In genomic region chr1:159390049-159390448, GRCm38 (mm10) we compare ENCODE assay signal across 8 mouse cellular contexts.
DNase-seq lines count a peak whose midpoint lies in the region; TF ChIP-seq lines count a peak whose summit lies in the region.

No protein-coding gene starts in this region.

- peak; percentile 85 for TF ChIP-seq CTCF in lung, adult 2 months (IDR thresholded peaks at IDR 0.05; ENCODE audit: insufficient read depth, low read length)

- H3K4me1 ChIP-seq in lung, adult 2 months (ENCODE audit: control insufficient read depth, insufficient read depth, low read length), result no peaks in the 10 kb centered on the region

- WGBS in large intestine, adult 2 months, result 28% methylated on average over 14 of the region's 14 CpGs
- WGBS in lung, adult 2 months, result 23% methylated on average over 14 of the region's 14 CpGs

- TF ChIP-seq POLR2A in lung, adult 2 months (IDR thresholded peaks at IDR 0.05; ENCODE audit: borderline replicate concordance, extremely low read depth, low read depth, low read length), result no peak

- H3K4me3 ChIP-seq in lung, adult 2 months (replicated peaks; ENCODE audit: extremely low read depth, low read depth, low read length), result no peak overlapping the region

- DNase-seq in CD4-positive helper T cell, adult 2 months (ENCODE audit: low read depth, low spot score), result peak; percentile 51
- DNase-seq in WW6 (ENCODE audit: low read depth, low spot score), result peak; percentile 62
- DNase-seq in cerebellum, postnatal 36 days, result peak; percentile 80 to 83
- DNase-seq in gastrocnemius, postnatal 25 days, result peak; percentile 34
- peak; percentile 8 for DNase-seq in large intestine, adult 2 months (ENCODE audit: low read depth, low spot score)
- DNase-seq in lung, adult 2 months, result peak; percentile 73
- peak; percentile 84 for DNase-seq in right cerebral cortex, adult 18-20 months
- peak; percentile 28 to 73 for DNase-seq in urinary bladder, adult 18-20 months (ENCODE audit: low spot score in 2 of 2)

Comparison
In these comparisons a context has a peak if more than half of its experiments do, and no peak if none do; other contexts are left out.
1. DNase-seq: peak in every context shown above with its lines; median percentile 84 in right cerebral cortex, adult 18-20 months; 82 in cerebellum, postnatal 36 days; 73 in lung, adult 2 months; 62 in WW6; 51 in CD4-positive helper T cell, adult 2 months; 50 in urinary bladder, adult 18-20 months; 34 in gastrocnemius, postnatal 25 days; 8 in large intestine, adult 2 months.